Mouse (Mus musculus): ENCODE data around the gene Aldoc. TPM values are rescaled to one million over a fixed set of nuclear protein-coding genes. Genes with fewer than 3 reads are reported as not detected.

The Aldoc gene
- polyA plus RNA-seq, 1 experiment from 2014 or later, result 25.0 TPM

DNA sequence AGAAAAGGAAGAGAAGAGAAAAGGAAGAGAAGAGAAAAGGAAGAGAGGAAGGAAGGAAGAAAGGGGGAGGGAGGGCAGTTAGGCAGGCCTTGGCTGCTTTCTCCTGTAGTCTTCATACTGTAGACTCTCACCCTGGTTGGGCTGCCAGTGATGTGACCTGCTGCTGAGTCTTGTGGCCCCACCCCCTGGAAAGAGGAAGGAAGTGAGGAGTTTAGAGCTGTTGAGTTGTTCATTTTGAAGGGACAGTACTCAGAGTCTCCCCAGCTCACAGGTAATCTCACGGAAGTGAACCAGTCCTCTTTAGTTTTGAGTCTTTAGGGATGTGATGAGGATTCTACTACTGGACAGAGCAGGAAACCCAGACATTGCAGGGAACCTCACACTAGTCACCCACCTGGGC, 30.3 kb downstream of the Aldoc start:
- H3K36me3 ChIP-seq, result peaks cover 10% of the 10 kb centered on the region
- no peak for ATAC-seq (ENCODE audit: insufficient number of reproducible peaks, low FRiP score, low TSS enrichment, low read depth)
- WGBS, result 77% methylated on average over 1 of the region's 1 CpGs

DNA sequence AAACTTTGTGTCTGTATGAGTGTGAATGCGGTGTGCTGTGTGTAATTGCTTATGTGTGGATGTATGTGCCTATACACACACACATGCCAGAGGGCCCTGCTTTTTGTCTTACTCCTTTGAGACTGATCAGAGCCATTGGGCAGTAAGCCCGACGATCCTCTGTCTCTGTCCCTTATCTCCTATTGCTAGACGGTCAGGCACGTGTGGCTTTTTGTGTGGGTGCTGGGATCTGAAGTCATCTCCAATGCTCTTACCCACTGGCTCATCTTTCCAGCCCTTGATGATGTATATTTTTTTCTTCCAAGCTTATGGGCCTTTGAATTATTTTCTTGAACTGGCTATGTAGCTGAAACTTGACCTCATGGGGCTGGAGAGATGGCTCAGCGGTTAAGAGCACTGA, 32.1 kb downstream of the Aldoc start:
- Histone ChIP-seq H3K4me1 (peaks cover 6% of the 10 kb centered on the region; the same call in 1 of the 2 replicates), H3K27me3 (no peaks in the 10 kb centered on the region; the same call in 1 of the 2 replicates), H3K27ac (no peak overlapping the region), H3K9me3 (no peaks in the 10 kb centered on the region), H3K9ac (no peak overlapping the region), H3K4me2 (no peak overlapping the region), H3K36me3 (no peaks in the 10 kb centered on the region), H3K4me3 (no peak overlapping the region)
- 83% methylated on average over 6 of the region's 6 CpGs for WGBS
- ATAC-seq (ENCODE audit: insufficient number of reproducible peaks, low FRiP score, low TSS enrichment, low read depth), result no peak

More for the DNA sequence above, 30.3 kb downstream of the Aldoc start:
- Histone ChIP-seq H3K4me1 (no peaks in the 10 kb centered on the region; the same call in 1 of the 2 replicates), H3K4me2 (no peak overlapping the region), H3K27me3 (no peaks in the 10 kb centered on the region), H3K27ac (no peak overlapping the region), H3K9me3 (no peaks in the 10 kb centered on the region), H3K9ac (no peak overlapping the region), H3K4me3 (no peak overlapping the region)

DNA sequence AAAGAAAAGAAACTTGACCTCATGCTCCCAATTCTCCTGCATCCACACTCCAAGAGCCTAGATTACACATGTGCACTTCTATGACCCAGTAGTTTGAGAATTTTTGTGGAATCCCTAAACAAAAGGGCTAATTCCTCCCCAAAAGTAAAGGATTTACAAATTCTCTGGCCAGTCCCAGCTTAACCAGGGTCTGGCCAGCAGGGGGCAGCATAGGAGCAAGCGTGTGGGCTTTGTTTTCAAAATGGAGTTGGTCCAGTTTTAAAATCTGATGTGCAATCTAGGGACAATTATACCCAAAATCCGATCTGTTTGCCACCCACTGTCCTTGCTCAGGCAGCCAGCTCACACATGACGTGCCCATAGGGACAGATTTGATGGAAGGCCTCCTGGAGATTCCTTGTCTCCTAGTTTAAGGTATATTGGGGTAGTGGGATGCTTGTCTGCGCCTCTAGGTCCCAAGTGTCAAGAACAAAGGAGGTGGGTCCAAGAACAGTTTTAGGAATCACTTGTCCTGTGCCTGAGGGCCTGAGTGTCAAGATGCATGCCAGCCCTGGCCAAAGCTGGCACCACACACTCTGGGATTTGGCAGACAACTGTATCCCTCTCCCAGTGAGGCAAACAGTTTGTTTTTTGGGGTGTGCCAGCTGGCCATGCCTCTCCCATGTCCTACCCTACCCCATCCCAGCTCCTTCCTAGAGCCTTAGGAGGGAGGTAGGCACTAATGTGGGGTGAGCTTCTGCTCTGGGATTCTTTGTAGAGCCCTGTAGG, 32.9 kb downstream of the Aldoc start:
- Histone ChIP-seq H3K9me3 (no peaks in the 10 kb centered on the region), H3K4me2 (no peak overlapping the region), H3K9ac (no peak overlapping the region), H3K27ac (no peak overlapping the region), H3K27me3 (no peaks in the 10 kb centered on the region; the same call in 1 of the 2 replicates), H3K36me3 (no peaks in the 10 kb centered on the region), H3K4me1 (peaks cover 8% of the 10 kb centered on the region; the same call in 1 of the 2 replicates), H3K4me3 (no peak overlapping the region)
- 35% methylated on average over 4 of the region's 4 CpGs for WGBS
- ATAC-seq (ENCODE audit: insufficient number of reproducible peaks, low FRiP score, low TSS enrichment, low read depth), result no peak

DNA sequence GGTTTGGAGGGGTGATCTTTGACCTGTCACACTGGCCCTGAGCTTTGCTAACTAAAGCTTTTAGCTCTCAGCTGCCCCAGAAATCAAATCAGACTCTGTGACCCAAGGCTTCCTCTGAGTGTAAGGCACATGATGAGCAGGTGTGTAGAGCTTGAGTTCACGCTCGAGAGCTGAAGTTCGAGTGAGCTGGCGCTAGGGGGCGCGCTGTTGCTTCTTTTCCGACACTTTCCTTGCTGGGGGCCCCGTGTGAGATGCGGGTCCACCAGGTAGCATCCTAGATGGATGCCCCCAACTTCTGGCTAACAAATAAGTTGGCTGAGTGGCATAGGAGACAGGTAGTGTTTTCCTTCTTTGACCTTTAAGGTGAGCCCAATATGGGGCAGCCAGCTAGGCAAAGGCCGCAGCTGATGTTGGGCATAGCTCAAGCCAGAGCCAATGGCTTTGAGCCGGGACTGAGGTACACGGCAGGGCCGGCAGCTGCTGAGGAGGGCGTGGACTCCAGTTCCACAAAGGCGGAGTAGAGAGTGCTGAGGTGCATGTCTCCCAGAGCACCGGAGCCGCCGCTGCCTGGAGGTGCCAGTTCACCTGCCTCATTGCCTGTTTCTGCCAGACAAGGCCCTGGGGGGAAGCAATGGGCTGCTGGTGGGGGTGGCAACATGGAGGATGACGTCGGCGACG, 35.7 kb downstream of the Aldoc start:
- Histone ChIP-seq H3K4me3 (no peak overlapping the region), H3K36me3 (no peaks in the 10 kb centered on the region), H3K27me3 (no peaks in the 10 kb centered on the region; the same call in 1 of the 2 replicates), H3K4me1 (peaks cover 19% of the 10 kb centered on the region), H3K27ac (no peak overlapping the region), H3K9me3 (no peaks in the 10 kb centered on the region), H3K9ac (no peak overlapping the region), H3K4me2 (no peak overlapping the region)
- 15% methylated on average over 22 of the region's 22 CpGs for WGBS
- no peak for ATAC-seq (ENCODE audit: insufficient number of reproducible peaks, low FRiP score, low TSS enrichment, low read depth)

DNA sequence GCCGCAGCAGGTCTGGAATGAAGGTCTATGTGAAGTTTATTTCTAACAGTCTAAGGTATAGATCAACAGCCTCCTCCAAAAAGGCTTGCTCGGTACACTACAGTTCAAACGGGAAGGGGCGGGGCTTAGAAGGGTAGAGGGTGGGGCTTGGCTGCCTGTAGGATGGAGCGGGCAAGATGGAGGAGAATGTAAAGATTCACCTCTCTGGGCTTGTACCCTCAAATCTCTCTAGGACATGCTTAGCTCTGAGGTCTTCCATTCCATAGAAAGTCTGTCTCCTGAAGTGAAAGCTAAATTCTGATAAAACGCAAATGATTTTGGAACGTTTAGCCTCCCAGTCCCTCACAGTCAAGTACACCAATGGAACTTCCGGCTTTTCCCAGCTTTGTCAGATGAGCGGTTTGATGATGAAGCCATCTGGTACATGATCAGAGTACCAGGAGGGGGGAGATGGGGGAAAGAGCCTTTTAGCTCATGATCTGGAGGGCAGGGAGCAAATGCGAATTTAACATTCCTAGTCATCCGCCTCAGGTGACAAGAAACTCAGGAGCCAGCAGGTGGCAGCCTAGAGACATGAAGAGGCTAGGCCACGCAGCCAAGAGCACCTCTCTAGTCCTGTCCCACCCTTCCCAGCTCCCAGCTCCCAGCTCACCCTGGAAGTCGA, 37.5 kb downstream of the Aldoc start:
- Histone ChIP-seq H3K9me3 (no peaks in the 10 kb centered on the region), H3K36me3 (no peaks in the 10 kb centered on the region), H3K27ac (no peak overlapping the region), H3K27me3 (no peaks in the 10 kb centered on the region; the same call in 1 of the 2 replicates), H3K4me1 (peaks cover 28% of the 10 kb centered on the region), H3K4me3 (peak overlapping the region; percentile 29), H3K4me2 (peak overlapping the region; percentile 36), H3K9ac (no peak overlapping the region)
- peak; percentile 1 for ATAC-seq (ENCODE audit: insufficient number of reproducible peaks, low FRiP score, low TSS enrichment, low read depth)
- 12% methylated on average over 13 of the region's 13 CpGs for WGBS

DNA sequence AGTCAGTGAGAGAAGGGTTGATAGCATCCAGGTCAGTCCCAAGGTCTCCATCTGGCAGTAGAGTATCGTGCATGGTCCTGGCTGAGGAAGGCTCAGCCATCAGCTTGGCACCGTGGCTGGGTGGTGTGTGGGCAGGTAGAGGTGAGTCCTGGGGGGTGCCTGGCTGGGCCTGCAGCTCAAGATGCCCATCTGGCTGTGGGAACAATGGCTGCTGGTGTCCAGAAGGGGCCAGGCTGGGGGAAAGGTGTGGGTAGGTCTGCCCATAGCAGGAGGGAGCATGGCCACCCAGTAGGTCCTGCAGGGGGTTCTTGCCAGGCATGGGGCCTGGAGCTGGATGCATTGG, 38.0 kb downstream of the Aldoc start:
- H3K4me3 ChIP-seq, result peak overlapping the region; percentile 29; the same call in 1 of the 2 replicates
- peaks cover 28% of the 10 kb centered on the region for H3K4me1 ChIP-seq
- no peaks in the 10 kb centered on the region; the same call in 1 of the 2 replicates for H3K27me3 ChIP-seq
- no peak overlapping the region; the same call in 1 of the 2 replicates for H3K4me2 ChIP-seq
- H3K9me3 ChIP-seq, result no peaks in the 10 kb centered on the region
- H3K36me3 ChIP-seq, result no peaks in the 10 kb centered on the region
- H3K9ac ChIP-seq, result no peak overlapping the region
- WGBS, result 51% methylated on average over 2 of the region's 2 CpGs
- ATAC-seq (ENCODE audit: insufficient number of reproducible peaks, low FRiP score, low TSS enrichment, low read depth), result 0 out of 2 replicates have a peak, but pooled peaks have one; percentile 3
- no peak overlapping the region for H3K27ac ChIP-seq

DNA sequence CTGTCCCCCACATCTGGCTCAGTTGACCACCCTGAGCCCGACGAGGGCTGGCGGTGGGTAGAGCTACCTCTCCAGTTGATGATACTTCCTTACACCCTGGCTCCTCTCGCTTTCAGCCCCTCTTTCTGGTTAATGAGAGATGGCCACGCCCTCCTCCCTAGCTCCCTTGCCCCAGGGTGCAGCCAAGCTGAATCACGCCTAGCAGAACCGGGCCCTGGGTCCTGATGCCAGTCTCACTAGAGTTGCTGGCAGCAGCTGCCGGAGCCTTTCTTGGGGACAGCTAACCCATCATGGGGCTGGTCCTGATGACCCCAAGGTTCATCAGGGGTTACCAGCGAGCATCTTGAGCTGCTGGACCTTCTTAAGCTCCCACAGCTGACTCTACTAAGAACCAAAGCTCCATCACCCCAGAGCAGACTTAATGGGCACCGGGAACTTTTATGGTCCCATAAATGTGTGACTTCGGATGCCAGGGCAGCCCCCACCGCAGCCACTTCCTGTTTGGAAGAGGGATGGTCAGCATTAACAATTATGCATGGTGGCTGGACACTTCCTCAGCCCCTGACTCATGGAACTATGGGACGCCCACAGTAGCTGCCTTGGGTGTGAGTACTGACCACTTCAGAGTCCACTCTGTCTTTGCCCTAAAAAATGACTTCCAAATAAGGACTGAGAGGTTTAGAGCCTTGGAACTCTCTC, 40.7 kb downstream of the Aldoc start:
- Histone ChIP-seq H3K9me3 (no peaks in the 10 kb centered on the region), H3K4me3 (no peak overlapping the region), H3K27ac (no peak overlapping the region), H3K4me1 (peaks cover 27% of the 10 kb centered on the region), H3K9ac (no peak overlapping the region), H3K36me3 (no peaks in the 10 kb centered on the region), H3K4me2 (no peak overlapping the region), H3K27me3 (no peaks in the 10 kb centered on the region; the same call in 1 of the 2 replicates)
- ATAC-seq (ENCODE audit: insufficient number of reproducible peaks, low FRiP score, low TSS enrichment, low read depth), result no peak
- 41% methylated on average over 13 of the region's 13 CpGs for WGBS

DNA sequence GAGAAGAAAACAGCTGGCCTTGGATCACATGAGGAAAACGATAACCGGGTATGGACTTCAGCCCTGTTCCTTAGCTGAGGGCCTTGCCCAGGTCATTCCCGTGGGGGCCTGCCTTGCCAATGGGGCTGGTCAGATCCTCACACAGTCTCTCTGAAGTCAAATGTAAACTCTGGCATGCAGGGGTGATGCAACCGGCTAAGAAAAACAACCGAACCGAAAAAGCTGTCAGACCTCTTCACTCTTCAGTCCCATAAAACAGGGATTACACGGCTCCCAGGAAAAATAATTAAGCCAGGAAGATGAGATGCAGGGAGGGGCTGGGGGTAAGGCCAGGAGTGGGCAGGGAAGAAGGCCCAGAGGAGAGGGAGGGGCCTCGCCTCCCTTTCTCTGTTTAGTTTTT, 41.3 kb downstream of the Aldoc start:
- Histone ChIP-seq H3K9me3 (no peaks in the 10 kb centered on the region), H3K27ac (no peak overlapping the region), H3K27me3 (no peaks in the 10 kb centered on the region), H3K4me1 (peaks cover 23% of the 10 kb centered on the region), H3K4me3 (no peak overlapping the region), H3K36me3 (no peaks in the 10 kb centered on the region), H3K9ac (no peak overlapping the region), H3K4me2 (no peak overlapping the region)
- 22% methylated on average over 8 of the region's 8 CpGs for WGBS
- no peak for ATAC-seq (ENCODE audit: insufficient number of reproducible peaks, low FRiP score, low TSS enrichment, low read depth)

DNA sequence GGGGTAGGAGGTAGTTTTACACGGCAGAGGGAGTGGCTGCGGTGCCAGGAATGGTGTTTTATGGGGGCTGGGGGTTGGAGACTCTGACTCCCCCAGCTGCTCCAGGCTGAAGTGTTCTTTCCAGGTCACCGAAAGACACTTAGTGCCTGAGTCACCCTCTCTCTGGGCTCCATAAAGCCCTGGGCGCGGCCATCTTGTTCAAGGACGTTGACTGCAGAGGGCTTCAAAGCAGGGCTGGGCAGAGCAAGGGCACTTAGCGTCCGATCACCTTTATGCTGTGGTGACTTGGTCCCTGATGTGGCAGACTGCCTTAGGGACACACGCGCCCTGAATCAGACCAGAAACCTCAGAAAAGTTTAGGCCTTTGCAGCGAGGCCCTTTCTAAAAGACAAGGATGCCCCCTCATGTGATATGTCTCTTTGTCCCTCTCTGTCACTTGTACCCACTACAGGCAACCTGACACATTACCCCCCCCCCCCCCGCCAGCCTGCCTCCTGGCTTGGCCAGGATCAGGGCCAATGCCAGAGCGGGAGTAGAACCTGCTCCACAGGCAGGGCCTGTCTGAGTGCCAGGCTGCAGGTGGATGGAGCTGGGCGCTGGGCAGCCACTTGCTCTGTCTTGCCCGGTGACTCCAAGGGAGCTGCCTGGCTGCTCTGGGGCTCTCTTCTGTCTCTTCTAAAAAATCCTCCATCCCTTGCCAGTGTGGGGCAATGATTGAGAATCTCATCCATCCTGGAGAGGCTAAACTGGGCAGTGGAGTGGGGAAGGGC, 44.9 kb downstream of the Aldoc start:
- no peak for ATAC-seq (ENCODE audit: insufficient number of reproducible peaks, low FRiP score, low TSS enrichment, low read depth)
- no peak overlapping the region for H3K9ac ChIP-seq
- WGBS, result 79% methylated on average over 15 of the region's 15 CpGs
- no peak overlapping the region for H3K4me3 ChIP-seq
- peaks cover 16% of the 10 kb centered on the region for H3K4me1 ChIP-seq
- no peaks in the 10 kb centered on the region for H3K36me3 ChIP-seq
- no peaks in the 10 kb centered on the region for H3K27me3 ChIP-seq
- no peaks in the 10 kb centered on the region for H3K9me3 ChIP-seq
- H3K4me2 ChIP-seq, result no peak overlapping the region
- H3K27ac ChIP-seq, result no peak overlapping the region

DNA sequence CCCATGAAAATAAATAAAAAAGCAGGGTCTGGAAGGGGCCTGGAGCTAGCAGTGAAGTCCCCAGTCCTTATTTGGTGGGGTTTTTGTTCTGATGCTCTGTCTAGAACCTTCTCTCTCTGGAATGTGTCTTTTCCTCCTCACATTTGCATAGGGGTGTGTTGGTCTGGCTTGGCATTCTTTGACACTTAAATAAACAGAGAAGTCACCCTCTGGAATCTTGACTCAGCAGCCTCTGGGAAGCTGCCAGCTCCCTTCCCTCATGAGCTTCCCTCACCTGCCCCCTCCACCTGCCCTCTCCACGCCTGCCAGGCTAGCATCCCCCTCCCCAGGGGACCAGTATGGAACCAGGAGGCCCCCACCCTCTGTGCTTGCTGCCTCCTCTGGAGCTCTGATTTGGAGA, 47.6 kb downstream of the Aldoc start:
- no peak overlapping the region for H3K4me2 ChIP-seq
- no peaks in the 10 kb centered on the region for H3K4me1 ChIP-seq
- no peak overlapping the region for H3K4me3 ChIP-seq
- no peak overlapping the region for H3K27ac ChIP-seq
- no peak for ATAC-seq (ENCODE audit: insufficient number of reproducible peaks, low FRiP score, low TSS enrichment, low read depth)
- no peak overlapping the region for H3K9ac ChIP-seq
- H3K36me3 ChIP-seq, result no peaks in the 10 kb centered on the region
- no peaks in the 10 kb centered on the region for H3K27me3 ChIP-seq
- H3K9me3 ChIP-seq, result no peaks in the 10 kb centered on the region
- WGBS, result 38% methylated on average over 1 of the region's 1 CpGs

DNA sequence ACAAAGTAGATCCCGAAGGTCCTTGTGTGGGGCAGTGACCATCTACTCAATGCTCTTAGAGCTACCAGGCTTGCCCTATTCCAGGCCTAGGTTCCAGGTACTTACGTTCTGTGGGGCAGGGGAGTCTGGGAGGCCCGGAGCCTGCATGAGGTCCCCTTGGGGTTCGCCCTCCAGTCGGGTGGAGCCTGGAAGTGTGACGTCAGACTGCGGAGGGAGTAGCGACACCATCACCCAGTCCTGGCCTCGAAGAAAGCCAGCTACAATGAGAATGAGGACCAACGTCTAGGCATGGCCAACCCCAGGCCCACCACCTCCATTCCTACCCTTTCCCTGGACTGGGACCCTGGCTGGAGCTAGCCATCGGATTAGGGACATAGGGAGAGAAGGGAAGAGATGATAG, 48.9 kb downstream of the Aldoc start:
- WGBS, result 83% methylated on average over 11 of the region's 11 CpGs
- Histone ChIP-seq H3K4me3 (no peak overlapping the region), H3K4me2 (no peak overlapping the region), H3K4me1 (no peaks in the 10 kb centered on the region), H3K27me3 (no peaks in the 10 kb centered on the region), H3K27ac (no peak overlapping the region), H3K9ac (no peak overlapping the region), H3K9me3 (no peaks in the 10 kb centered on the region), H3K36me3 (no peaks in the 10 kb centered on the region)
- ATAC-seq (ENCODE audit: insufficient number of reproducible peaks, low FRiP score, low TSS enrichment, low read depth), result no peak
